In genomic region chr17:56512310-56512709, GRCm38 (mm10) we compare ENCODE assay signal across 9 mouse cellular contexts. TPM values are rescaled to one million over a fixed set of nuclear protein-coding genes. Genes with fewer than 3 reads are reported as not detected.
A peak's percentile ranks its signal among the peaks of the same experiment; 100 is the strongest.
DNase-seq lines count a peak whose midpoint lies in the region; ATAC-seq lines count a peak whose summit lies in the region.
"Had no signal": no experiment of that assay in that cellular context is flagged by ENCODE, and none has a peak within 500 bp of the region (broad histone marks: within the 10 kb centered on the region; RNA-seq: fewer than 3 reads in every experiment).

TSS of gene Znrf4 (minus strand) at chr17:56512431.

- H3K9me3 ChIP-seq in lung, embryonic 15.5 days = no peaks in the 10 kb centered on the region
- H3K9me3 ChIP-seq in forebrain, embryonic 14.5 days (replicated peaks; ENCODE audit: control insufficient read depth, low read length) = no peaks in the 10 kb centered on the region
- peaks cover 14% of the 10 kb centered on the region; the same call in 1 of the 2 replicates for H3K9me3 ChIP-seq in limb, embryonic 12.5 days
- no peaks in the 10 kb centered on the region for H3K9me3 ChIP-seq in stomach, embryonic 15.5 days

- ATAC-seq in lung, embryonic 15.5 days (ENCODE audit: borderline replicate concordance, extremely low read depth, low FRiP score, low TSS enrichment) = no peak
- ATAC-seq in forebrain, embryonic 14.5 days = no peak
- no peak for ATAC-seq in limb, embryonic 12.5 days (ENCODE audit: insufficient number of reproducible peaks, insufficient read depth, low FRiP score, low TSS enrichment, low read depth)
- no peak for ATAC-seq in stomach, embryonic 15.5 days (ENCODE audit: insufficient read depth, low FRiP score, low read depth)

- no peaks in the 10 kb centered on the region for H3K36me3 ChIP-seq in lung, embryonic 15.5 days
- no peaks in the 10 kb centered on the region for H3K36me3 ChIP-seq in forebrain, embryonic 14.5 days (ENCODE audit: control insufficient read depth, insufficient read depth, low read length)
- H3K36me3 ChIP-seq in limb, embryonic 12.5 days = no peaks in the 10 kb centered on the region
- no peaks in the 10 kb centered on the region for H3K36me3 ChIP-seq in stomach, embryonic 15.5 days

- H3K4me2 ChIP-seq in lung, embryonic 15.5 days = peak within 1 kb of the TSS; percentile 48
- H3K4me2 ChIP-seq in forebrain, embryonic 14.5 days (ENCODE audit: low read length) = peak within 1 kb of the TSS; percentile 45
- peak within 1 kb of the TSS; percentile 47 for H3K4me2 ChIP-seq in limb, embryonic 12.5 days
- H3K4me2 ChIP-seq in stomach, embryonic 15.5 days = peak within 1 kb of the TSS; percentile 58

- peaks cover 71% of the 10 kb centered on the region for H3K27me3 ChIP-seq in lung, embryonic 15.5 days
- H3K27me3 ChIP-seq in forebrain, embryonic 14.5 days (replicated peaks; ENCODE audit: control insufficient read depth, insufficient read depth, low read length) = 0 out of 2 replicates have a peak, but pooled peaks cover 7% of the 10 kb centered on the region
- H3K27me3 ChIP-seq in limb, embryonic 12.5 days = peaks cover 80% of the 10 kb centered on the region
- peaks cover 49% of the 10 kb centered on the region for H3K27me3 ChIP-seq in stomach, embryonic 15.5 days (replicated peaks)

- H3K27ac ChIP-seq in lung, embryonic 15.5 days = no peak within 1 kb of the TSS
- H3K27ac ChIP-seq in forebrain, embryonic 14.5 days (ENCODE audit: low read depth, low read length) = peak within 1 kb of the TSS; percentile 95; the same call in 1 of the 2 replicates
- H3K27ac ChIP-seq in limb, embryonic 12.5 days = no peak within 1 kb of the TSS
- H3K27ac ChIP-seq in stomach, embryonic 15.5 days = no peak within 1 kb of the TSS
- H3K27ac ChIP-seq: left cerebral cortex, adult 2 months had no signal

- no peak within 1 kb of the TSS for H3K9ac ChIP-seq in lung, embryonic 15.5 days
- H3K9ac ChIP-seq in forebrain, embryonic 14.5 days (ENCODE audit: low read length) = peak within 1 kb of the TSS; percentile 43; the same call in 1 of the 2 replicates
- peak within 1 kb of the TSS; percentile 24; the same call in 1 of the 2 replicates for H3K9ac ChIP-seq in limb, embryonic 12.5 days (replicated peaks)
- H3K9ac ChIP-seq in stomach, embryonic 15.5 days = no peak within 1 kb of the TSS

- no peak for DNase-seq in lung, adult 18-20 months
- DNase-seq in forebrain, embryonic 14.5 days (ENCODE audit: low spot score) = no peak
- DNase-seq in spleen, postnatal 14 days (ENCODE audit: low spot score in 2 of 2) = no peak
- DNase-seq in frontal cortex, postnatal 10 days (ENCODE audit: low spot score in 2 of 2) = no peak
- DNase-seq: cerebellum, adult 11 months had no signal

- H3K4me3 ChIP-seq in lung, embryonic 15.5 days = peak within 1 kb of the TSS; percentile 25
- H3K4me3 ChIP-seq in forebrain, embryonic 14.5 days (ENCODE audit: low read depth, low read length) = peak within 1 kb of the TSS; percentile 21
- peak within 1 kb of the TSS; percentile 30 for H3K4me3 ChIP-seq in limb, embryonic 12.5 days (replicated peaks)
- H3K4me3 ChIP-seq in stomach, embryonic 15.5 days (replicated peaks) = peak within 1 kb of the TSS; percentile 33
- H3K4me3 ChIP-seq: left cerebral cortex, adult 2 months had no signal

- WGBS in lung, embryonic 15.5 days = 60% methylated on average over 22 of the region's 22 CpGs
- WGBS in forebrain, embryonic 14.5 days = 71% methylated on average over 22 of the region's 22 CpGs
- WGBS in limb, embryonic 12.5 days = 63% methylated on average over 22 of the region's 22 CpGs
- WGBS in stomach, embryonic 15.5 days = 61% methylated on average over 22 of the region's 22 CpGs

- H3K4me1 ChIP-seq in lung, embryonic 15.5 days = peaks cover 39% of the 10 kb centered on the region
- H3K4me1 ChIP-seq in forebrain, embryonic 14.5 days (ENCODE audit: control insufficient read depth, insufficient read depth, low read length) = peaks cover 47% of the 10 kb centered on the region
- peaks cover 30% of the 10 kb centered on the region for H3K4me1 ChIP-seq in limb, embryonic 12.5 days (replicated peaks)
- H3K4me1 ChIP-seq in stomach, embryonic 15.5 days = peaks cover 23% of the 10 kb centered on the region

RNA-seq across cellular contexts. Expression of gene Znrf4, which starts in this region (rescaled TPM):
- polyA plus RNA-seq in lung, embryonic 15.5 days (2015; fragmentation: Nextera tagmentation; extraction: Ambion mirVana) = not detected in 2 replicates
- 0.14 TPM in 1 of 2 replicates, not detected in the other for polyA plus RNA-seq in forebrain, embryonic 14.5 days (2014; fragmentation: Nextera tagmentation; extraction: Ambion mirVana)
- not detected in 2 replicates for polyA plus RNA-seq in limb, embryonic 12.5 days (2016; fragmentation: Nextera tagmentation; extraction: Ambion mirVana)
- polyA plus RNA-seq in stomach, embryonic 15.5 days (2015; fragmentation: Nextera tagmentation; extraction: Ambion mirVana) = not detected in 2 replicates

Comparison
In these comparisons a context has a peak if more than half of its experiments do, and no peak if none do; other contexts are left out.
1. H3K9ac ChIP-seq: peak in forebrain, embryonic 14.5 days (single experiment) and limb, embryonic 12.5 days (single experiment); none in lung, embryonic 15.5 days (single experiment) and stomach, embryonic 15.5 days (single experiment).
2. Peak in every context shown above with its lines, with median percentiles within 50 percentile points of each other: H3K4me2 ChIP-seq and H3K4me3 ChIP-seq.